Mouse (Mus musculus): ENCODE results near the gene Runx2. TPM values are rescaled to one million over a fixed set of nuclear protein-coding genes. Genes with fewer than 3 reads are reported as not detected.

Runx2 gene
- polyA plus RNA-seq, 1 experiment from 2014 or later, result 3.0 TPM

- Histone ChIP-seq H3K4me1 (peaks cover 8% of the 10 kb centered on the region), H3K9ac (no peak overlapping the region), H3K9me3 (no peaks in the 10 kb centered on the region), H3K36me3 (replicated peaks) (no peaks in the 10 kb centered on the region), H3K4me3 (replicated peaks) (no peak overlapping the region), H3K27me3 (no peaks in the 10 kb centered on the region), H3K27ac (no peak overlapping the region), H3K4me2 (no peak overlapping the region)
- WGBS, result 39% methylated on average over 3 of the region's 3 CpGs
- no peak for ATAC-seq (ENCODE audit: low FRiP score)
Observed at GRCm38 (mm10) chr17:44586196-44586595, 228.4 kb downstream of the Runx2 start.

GRCm38 (mm10) chr17:44584781-44585180, 229.8 kb downstream of the Runx2 start:
- H3K4me2 ChIP-seq, result no peak overlapping the region
- H3K27me3 ChIP-seq, result no peaks in the 10 kb centered on the region
- H3K27ac ChIP-seq, result no peak overlapping the region
- ATAC-seq (ENCODE audit: low FRiP score), result no peak
- H3K4me1 ChIP-seq, result peaks cover 8% of the 10 kb centered on the region
- no peaks in the 10 kb centered on the region for H3K9me3 ChIP-seq
- no peak overlapping the region for H3K4me3 ChIP-seq (replicated peaks)
- no peak overlapping the region for H3K9ac ChIP-seq
- H3K36me3 ChIP-seq (replicated peaks), result no peaks in the 10 kb centered on the region
- WGBS, result 82% methylated on average over 6 of the region's 6 CpGs

GRCm38 (mm10) chr17:44577791-44578190, 236.8 kb downstream of the Runx2 start:
- Histone ChIP-seq H3K4me3 (replicated peaks) (no peak overlapping the region), H3K9me3 (no peaks in the 10 kb centered on the region), H3K27me3 (no peaks in the 10 kb centered on the region), H3K36me3 (replicated peaks) (no peaks in the 10 kb centered on the region), H3K9ac (no peak overlapping the region), H3K4me2 (no peak overlapping the region), H3K4me1 (no peaks in the 10 kb centered on the region), H3K27ac (no peak overlapping the region)
- WGBS, result 60% methylated on average over 5 of the region's 5 CpGs
- no peak for ATAC-seq (ENCODE audit: low FRiP score)

- Histone ChIP-seq H3K27me3 (no peaks in the 10 kb centered on the region), H3K9ac (no peak overlapping the region), H3K27ac (no peak overlapping the region), H3K4me1 (no peaks in the 10 kb centered on the region), H3K4me2 (no peak overlapping the region), H3K9me3 (no peaks in the 10 kb centered on the region), H3K4me3 (replicated peaks) (no peak overlapping the region), H3K36me3 (replicated peaks) (no peaks in the 10 kb centered on the region)
- no peak for ATAC-seq (ENCODE audit: low FRiP score)
- 78% methylated on average over 5 of the region's 5 CpGs for WGBS
Observed at GRCm38 (mm10) chr17:44570899-44571298, 243.7 kb downstream of the Runx2 start.

DNA sequence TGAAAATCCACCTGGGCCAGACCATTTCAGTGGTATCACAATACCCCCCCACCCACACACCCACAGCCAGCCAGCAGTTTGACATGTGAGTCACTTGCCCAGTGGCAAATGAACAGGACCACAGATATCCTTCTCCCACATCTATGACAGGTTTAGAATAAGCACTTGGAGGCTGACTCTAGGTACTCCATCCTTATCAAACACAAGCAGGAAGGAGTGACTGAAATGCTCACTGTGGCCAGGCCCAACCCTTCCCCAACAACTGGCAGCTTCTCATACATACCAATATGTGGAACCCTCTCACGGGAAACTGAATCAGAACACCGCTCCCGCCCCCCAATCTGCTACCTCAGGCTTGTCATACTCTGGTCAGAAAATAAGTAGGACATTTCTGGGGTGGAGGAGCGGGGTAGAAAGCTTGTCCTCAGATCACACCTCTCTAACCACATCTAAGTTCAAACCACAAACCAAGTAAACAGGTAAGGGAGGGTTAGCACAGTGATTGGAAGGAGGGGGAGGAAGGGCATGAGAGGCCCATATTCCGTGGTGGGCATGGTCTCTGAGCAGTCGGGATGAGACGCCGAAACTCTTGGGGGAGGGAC, 245.5 kb downstream of the Runx2 start:
- no peak overlapping the region for H3K9ac ChIP-seq
- no peaks in the 10 kb centered on the region for H3K27me3 ChIP-seq
- no peak for ATAC-seq (ENCODE audit: low FRiP score)
- no peak overlapping the region for H3K4me3 ChIP-seq (replicated peaks)
- H3K9me3 ChIP-seq, result no peaks in the 10 kb centered on the region
- no peak overlapping the region for H3K4me2 ChIP-seq
- no peak overlapping the region for H3K27ac ChIP-seq
- no peaks in the 10 kb centered on the region for H3K4me1 ChIP-seq
- 89% methylated on average over 8 of the region's 8 CpGs for WGBS
- H3K36me3 ChIP-seq (replicated peaks), result no peaks in the 10 kb centered on the region

DNA sequence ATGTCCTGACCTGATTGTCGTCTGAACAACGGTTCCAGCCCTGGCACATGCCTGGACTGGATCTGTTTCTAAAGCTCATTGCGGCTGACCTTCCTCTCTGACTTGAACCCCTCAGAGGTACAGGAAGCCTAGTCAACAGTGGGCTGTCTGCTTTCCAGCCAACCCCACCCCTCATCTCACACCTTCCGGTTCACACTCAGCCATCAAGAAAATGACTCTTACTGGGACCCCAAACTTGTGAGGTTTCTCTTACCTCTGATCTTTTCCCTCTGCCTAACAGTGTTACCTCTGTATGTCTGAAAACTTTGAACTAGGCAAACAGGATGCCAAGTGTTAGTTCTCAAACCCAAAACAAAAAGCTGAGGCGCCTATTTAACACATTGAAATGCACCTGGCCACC, 247.6 kb downstream of the Runx2 start:
- Histone ChIP-seq H3K4me3 (replicated peaks) (no peak overlapping the region), H3K27ac (no peak overlapping the region), H3K36me3 (replicated peaks) (no peaks in the 10 kb centered on the region), H3K4me2 (no peak overlapping the region), H3K9me3 (no peaks in the 10 kb centered on the region), H3K4me1 (no peaks in the 10 kb centered on the region), H3K9ac (no peak overlapping the region), H3K27me3 (no peaks in the 10 kb centered on the region)
- no peak for ATAC-seq (ENCODE audit: low FRiP score)
- 88% methylated on average over 5 of the region's 5 CpGs for WGBS

- ATAC-seq (ENCODE audit: low FRiP score), result no peak
- H3K36me3 ChIP-seq (replicated peaks), result no peaks in the 10 kb centered on the region
- H3K9me3 ChIP-seq, result no peaks in the 10 kb centered on the region
- no peak overlapping the region for H3K27ac ChIP-seq
- H3K4me2 ChIP-seq, result no peak overlapping the region
- no peak overlapping the region for H3K4me3 ChIP-seq (replicated peaks)
- H3K9ac ChIP-seq, result no peak overlapping the region
- no peaks in the 10 kb centered on the region for H3K4me1 ChIP-seq
- no peaks in the 10 kb centered on the region for H3K27me3 ChIP-seq
- 89% methylated on average over 8 of the region's 8 CpGs for WGBS
Observed at GRCm38 (mm10) chr17:44565884-44566515, 248.6 kb downstream of the Runx2 start.

DNA sequence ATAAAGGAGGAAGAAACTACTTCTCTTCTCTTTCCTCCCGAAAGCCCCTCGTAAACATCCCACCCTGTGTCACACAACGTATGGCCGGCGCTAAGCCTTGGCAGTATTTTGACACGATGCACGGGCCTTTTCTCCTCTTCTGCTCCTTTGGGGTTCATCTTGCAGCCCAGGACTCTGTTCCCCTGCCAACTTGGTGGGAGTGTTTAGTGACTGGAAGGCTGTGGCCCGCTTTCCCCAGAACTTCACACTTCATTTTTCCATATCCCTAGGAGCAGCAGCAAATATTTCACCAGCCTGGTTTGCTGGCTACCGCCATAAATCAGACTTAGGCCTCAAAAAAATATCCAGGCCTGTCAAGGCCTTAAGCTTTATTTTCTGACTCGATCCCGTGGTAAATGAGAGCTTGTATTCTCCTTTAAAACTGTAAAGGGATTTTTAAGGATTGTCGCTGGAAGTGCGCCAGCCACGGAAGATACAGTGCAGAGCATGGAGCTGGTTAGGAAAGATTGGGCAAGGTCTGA, 249.2 kb downstream of the Runx2 start:
- H3K4me1 ChIP-seq, result no peaks in the 10 kb centered on the region
- no peak overlapping the region for H3K4me2 ChIP-seq
- no peaks in the 10 kb centered on the region for H3K27me3 ChIP-seq
- no peaks in the 10 kb centered on the region for H3K36me3 ChIP-seq (replicated peaks)
- no peak for ATAC-seq (ENCODE audit: low FRiP score)
- H3K9ac ChIP-seq, result no peak overlapping the region
- 79% methylated on average over 14 of the region's 14 CpGs for WGBS
- H3K9me3 ChIP-seq, result no peaks in the 10 kb centered on the region
- H3K4me3 ChIP-seq (replicated peaks), result no peak overlapping the region
- no peak overlapping the region for H3K27ac ChIP-seq

DNA sequence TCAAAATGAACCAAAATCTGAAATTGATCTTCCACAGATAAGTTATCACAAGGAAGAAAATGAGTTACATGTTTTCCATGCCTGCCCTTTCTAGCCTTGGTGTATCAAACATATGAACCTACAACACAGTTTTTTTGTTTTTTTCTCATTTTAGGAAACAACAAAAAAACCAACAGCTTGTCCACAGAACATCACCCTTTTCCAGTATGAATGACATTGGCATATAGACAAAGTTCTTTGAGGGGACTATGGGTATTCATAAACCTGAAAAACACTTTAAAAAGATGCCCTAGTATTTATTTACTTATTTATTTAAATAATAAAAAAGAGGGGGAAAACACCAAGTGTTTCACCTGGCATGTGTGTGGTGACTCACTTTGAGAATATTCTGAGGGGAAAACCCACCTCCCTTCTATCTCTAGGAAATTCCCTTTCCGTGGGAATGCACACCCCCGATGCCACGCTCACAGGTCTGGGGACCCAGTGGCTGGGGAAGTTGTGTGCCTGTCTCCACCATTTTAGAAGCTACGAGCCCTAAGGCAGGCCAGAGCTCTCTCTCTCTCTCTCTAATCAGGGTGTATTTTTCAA, 249.9 kb downstream of the Runx2 start:
- Histone ChIP-seq H3K4me3 (replicated peaks) (no peak overlapping the region), H3K27me3 (no peaks in the 10 kb centered on the region), H3K9me3 (no peaks in the 10 kb centered on the region), H3K4me1 (no peaks in the 10 kb centered on the region), H3K36me3 (replicated peaks) (no peaks in the 10 kb centered on the region), H3K4me2 (no peak overlapping the region), H3K27ac (no peak overlapping the region), H3K9ac (no peak overlapping the region)
- WGBS, result 77% methylated on average over 4 of the region's 4 CpGs
- ATAC-seq (ENCODE audit: low FRiP score), result no peak

- no peak for ATAC-seq (ENCODE audit: low FRiP score)
- no peak overlapping the region for H3K4me2 ChIP-seq
- WGBS, result 65% methylated on average over 7 of the region's 7 CpGs
Observed at GRCm38 (mm10) chr17:44560016-44560415, 254.6 kb downstream of the Runx2 start.

DNA sequence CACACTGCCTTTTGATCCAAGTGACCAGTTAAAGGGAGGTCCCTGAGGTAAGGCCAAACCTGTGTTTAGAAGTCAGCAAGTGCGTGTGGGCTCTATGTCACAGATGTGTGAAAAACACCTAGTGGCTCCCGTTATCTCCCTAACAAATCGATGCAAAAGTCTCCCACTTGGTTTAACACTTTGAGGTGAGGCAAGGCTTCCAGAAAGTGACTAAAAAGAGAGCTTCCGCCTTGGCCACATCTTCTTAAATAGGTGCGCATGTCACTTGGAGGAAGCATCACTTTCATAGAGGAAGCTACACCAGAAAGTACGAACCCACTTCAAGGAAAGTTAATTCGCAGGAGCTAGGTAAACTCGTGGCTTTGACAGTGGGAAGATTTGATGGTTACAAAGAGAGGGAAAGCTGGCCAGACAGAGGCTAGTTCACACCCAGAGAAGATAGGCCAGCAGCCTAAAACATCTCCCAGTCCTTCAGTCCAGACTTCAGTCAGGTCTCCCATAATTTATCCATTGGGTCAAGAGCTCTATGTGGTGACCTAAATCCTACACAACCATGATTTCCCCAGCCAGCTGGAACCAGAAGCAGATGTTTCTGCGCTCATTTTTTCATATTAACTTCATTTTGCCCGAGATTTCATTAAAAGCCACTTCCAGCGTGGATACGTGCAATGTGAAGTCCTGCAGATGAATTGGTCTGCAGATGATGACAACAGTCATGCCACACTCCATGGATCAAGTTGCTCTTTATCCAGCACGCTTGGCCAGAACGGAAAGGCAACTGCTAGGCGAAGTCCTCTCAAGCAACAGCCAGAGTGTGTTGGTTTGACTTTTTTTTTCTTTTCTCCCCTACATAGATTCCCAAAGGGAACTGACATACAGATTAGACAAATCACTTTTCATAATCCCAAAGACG, 257.1 kb downstream of the Runx2 start:
- Histone ChIP-seq H3K9me3 (no peaks in the 10 kb centered on the region), H3K27me3 (no peaks in the 10 kb centered on the region), H3K4me3 (replicated peaks) (no peak overlapping the region), H3K4me2 (no peak overlapping the region), H3K4me1 (no peaks in the 10 kb centered on the region), H3K36me3 (replicated peaks) (no peaks in the 10 kb centered on the region), H3K27ac (no peak overlapping the region), H3K9ac (no peak overlapping the region)
- no peak for ATAC-seq (ENCODE audit: low FRiP score)
- WGBS, result 92% methylated on average over 16 of the region's 16 CpGs

More at GRCm38 (mm10) chr17:44560016-44560415, 254.6 kb downstream of the Runx2 start:
- H3K9me3 ChIP-seq, result no peaks in the 10 kb centered on the region
- H3K27ac ChIP-seq, result no peak overlapping the region
- H3K27me3 ChIP-seq, result no peaks in the 10 kb centered on the region
- H3K4me1 ChIP-seq, result no peaks in the 10 kb centered on the region
- no peak overlapping the region for H3K9ac ChIP-seq
- no peak overlapping the region for H3K4me3 ChIP-seq (replicated peaks)
- no peaks in the 10 kb centered on the region for H3K36me3 ChIP-seq (replicated peaks)

GRCm38 (mm10) chr17:44554941-44555340, 259.7 kb downstream of the Runx2 start:
- H3K4me2 ChIP-seq, result no peak overlapping the region
- H3K9me3 ChIP-seq, result no peaks in the 10 kb centered on the region
- H3K27me3 ChIP-seq, result no peaks in the 10 kb centered on the region
- H3K4me1 ChIP-seq, result no peaks in the 10 kb centered on the region
- H3K36me3 ChIP-seq (replicated peaks), result no peaks in the 10 kb centered on the region
- ATAC-seq (ENCODE audit: low FRiP score), result no peak
- H3K27ac ChIP-seq, result no peak overlapping the region
- 93% methylated on average over 4 of the region's 4 CpGs for WGBS
- no peak overlapping the region for H3K9ac ChIP-seq
- H3K4me3 ChIP-seq (replicated peaks), result no peak overlapping the region
